Mouse (Mus musculus) stomach, postnatal 0 days (tissue): ENCODE data around the gene Ngp. TPM values are rescaled to one million over a fixed set of nuclear protein-coding genes. Genes with fewer than 3 reads are reported as not detected.
"Not testable (repeated sequence)": the region's sequence is repeated elsewhere in the genome, so short reads cannot be mapped to it uniquely, and the experiment has no call there.

Experiments used
- ATAC-seq: fragments of 200-750 bp; cut with Nextera tagmentation; 2 replicates; pipeline ENCODE4 v1.8.0; 2017; ENCODE audit not compliant: low FRiP score, low TSS enrichment
- DNase-seq: peaks from one replicate; pipeline ENCODE4 v3.0.0-alpha.2; 2016; ENCODE audit warnings: low spot score
- H3K27ac ChIP-seq: fragments of 300-500 bp; sonication (generic); replicated peaks from 2 replicates; pipeline ENCODE4 v1.5.1; 2014; ENCODE audit warnings: mild to moderate bottlenecking, control low read depth
- H3K27me3 ChIP-seq: fragments of 300-500 bp; sonication (generic); 2 replicates; pipeline ENCODE4 v1.6.1; 2014; ENCODE audit warnings: low read length; ENCODE audit not compliant: control insufficient read depth, insufficient read depth
- H3K36me3 ChIP-seq: fragments of 300-500 bp; sonication (generic); 2 replicates; pipeline ENCODE4 v1.6.1; 2014; ENCODE audit warnings: low read length, mixed read lengths; ENCODE audit not compliant: control insufficient read depth, insufficient read depth
- H3K4me1 ChIP-seq: fragments of 300-500 bp; sonication (generic); replicated peaks from 2 replicates; pipeline ENCODE4 v1.6.1; 2014; ENCODE audit warnings: antibody characterized with exemption; ENCODE audit not compliant: control insufficient read depth, insufficient read depth
- H3K4me2 ChIP-seq: fragments of 300-500 bp; sonication (generic); replicated peaks from 2 replicates; pipeline ENCODE4 v1.6.1; 2014; ENCODE audit warnings: low read depth, mild to moderate bottlenecking, control low read depth, moderate library complexity
- H3K4me3 ChIP-seq: fragments of 300-500 bp; sonication (generic); 2 replicates; pipeline ENCODE4 v1.5.1; 2014; ENCODE audit warnings: low read depth, low read length, control low read depth
- H3K9ac ChIP-seq: fragments of 300-500 bp; sonication (generic); 2 replicates; pipeline ENCODE4 v1.6.1; 2014; ENCODE audit warnings: mild to moderate bottlenecking, low read length, control low read depth, mixed read lengths
- H3K9me3 ChIP-seq: fragments of 300-500 bp; sonication (generic); 2 replicates; pipeline ENCODE4 v1.6.1; 2016; ENCODE audit warnings: low read length; ENCODE audit not compliant: control insufficient read depth
- CTCF ChIP-seq: IDR thresholded peaks from 2 replicates; pipeline ENCODE4 v1.5.1; 2016; ENCODE audit warnings: antibody characterized with exemption, low read depth, mild to moderate bottlenecking, moderate library complexity
- EP300 ChIP-seq: optimal IDR thresholded peaks from 2 replicates; pipeline ENCODE3; 2016; ENCODE audit warnings: antibody characterized with exemption
- WGBS: fragments of 180-500 bp; shearing (Covaris S2); extraction: QIAGEN DNeasy Blood & Tissue Kit; methylation state at CpG from one replicate; pipeline ENCODE4 v1.1.7; 2014; 5-methylcytosine and 5-hydroxymethylcytosine counted together
- polyA plus RNA-seq: library from polyadenylated mRNA; unstranded; fragments of >200 nt; fragmentation: Nextera tagmentation; extraction: Ambion mirVana; gene quantifications from 2 replicates; pipeline ENCODE4 v1.2.1, GENCODE M21; 2015

Ngp gene
- polyA plus RNA-seq: 2.4 and 2.5 TPM in 2 replicates

DNA sequence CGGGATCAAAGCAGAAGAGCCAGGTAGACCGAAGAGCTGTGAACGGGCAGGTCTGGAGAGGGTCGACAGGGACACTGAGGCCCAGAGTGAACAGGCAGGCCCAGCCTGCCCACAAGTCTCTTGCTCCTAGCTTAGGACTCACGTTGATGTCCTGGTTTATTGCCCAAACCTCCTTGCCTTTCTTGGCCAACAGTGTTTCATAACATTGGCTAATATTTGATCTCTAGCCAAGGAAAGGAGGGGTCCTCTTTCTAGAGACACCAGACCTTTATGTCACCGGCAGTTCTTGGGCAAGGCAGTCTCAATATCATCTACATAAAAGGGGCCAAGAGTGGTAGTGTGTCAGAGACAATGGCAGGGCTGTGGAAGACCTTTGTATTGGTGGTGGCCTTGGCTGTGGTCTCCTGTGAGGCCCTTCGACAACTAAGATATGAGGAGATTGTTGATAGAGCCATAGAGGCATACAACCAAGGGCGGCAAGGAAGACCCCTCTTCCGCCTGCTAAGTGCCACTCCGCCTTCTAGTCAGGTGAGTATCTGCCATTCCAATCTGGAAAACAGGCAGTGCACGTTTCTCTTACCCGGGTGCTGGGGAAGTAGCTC lies at the start of gene Ngp:
Gene Ngp (plus strand): TSS at position 237 of the 602 bp plus-strand sequence.
- no peak within 1 kb of the TSS for H3K9ac ChIP-seq
- H3K36me3 ChIP-seq: no peaks in the 10 kb centered on the region
- no peak within 1 kb of the TSS for H3K4me2 ChIP-seq
- 85% methylated on average over 12 of the region's 12 CpGs for whole genome bisulfite sequencing
- no peaks in the 10 kb centered on the region for H3K4me1 ChIP-seq
- TF ChIP-seq EP300: no peak
- no peak for TF ChIP-seq CTCF
- H3K4me3 ChIP-seq: no peak within 1 kb of the TSS
- no peak for DNase-seq
- no peaks in the 10 kb centered on the region for H3K27me3 ChIP-seq
- no peaks in the 10 kb centered on the region for H3K9me3 ChIP-seq
- no peak for ATAC-seq
- no peak within 1 kb of the TSS for H3K27ac ChIP-seq

DNA sequence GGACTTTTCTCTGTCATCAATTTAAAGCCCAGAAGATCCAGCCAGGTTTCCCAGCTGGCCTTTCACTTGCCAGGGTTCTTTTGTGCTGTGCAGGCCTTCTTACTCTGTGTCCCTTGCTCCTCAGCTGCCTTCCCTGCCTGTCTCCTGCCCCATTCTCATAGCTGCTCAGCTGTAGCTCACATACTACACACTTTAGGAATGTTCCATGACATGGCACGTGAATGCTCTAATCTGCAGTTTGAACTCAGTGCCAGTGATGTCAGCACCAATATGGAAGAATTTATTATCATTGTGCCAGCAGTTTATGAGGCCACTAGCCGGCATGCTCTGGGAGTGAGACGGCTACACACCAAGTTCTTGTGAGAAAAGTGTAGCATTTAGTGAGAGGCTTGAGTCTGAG lies 49.7 kb upstream of the Ngp start:
- no peak for TF ChIP-seq CTCF
- no peak for TF ChIP-seq EP300
- no peak overlapping the region for H3K9ac ChIP-seq
- no peak overlapping the region for H3K4me3 ChIP-seq
- H3K4me1 ChIP-seq: no peaks in the 10 kb centered on the region
- WGBS: 84% methylated on average over 3 of the region's 3 CpGs
- H3K27ac ChIP-seq: no peak overlapping the region
- no peaks in the 10 kb centered on the region for H3K9me3 ChIP-seq
- H3K4me2 ChIP-seq: no peak overlapping the region
- H3K36me3 ChIP-seq: peaks cover 7% of the 10 kb centered on the region
- no peaks in the 10 kb centered on the region for H3K27me3 ChIP-seq
- DNase-seq: no peak
- ATAC-seq: no peak

DNA sequence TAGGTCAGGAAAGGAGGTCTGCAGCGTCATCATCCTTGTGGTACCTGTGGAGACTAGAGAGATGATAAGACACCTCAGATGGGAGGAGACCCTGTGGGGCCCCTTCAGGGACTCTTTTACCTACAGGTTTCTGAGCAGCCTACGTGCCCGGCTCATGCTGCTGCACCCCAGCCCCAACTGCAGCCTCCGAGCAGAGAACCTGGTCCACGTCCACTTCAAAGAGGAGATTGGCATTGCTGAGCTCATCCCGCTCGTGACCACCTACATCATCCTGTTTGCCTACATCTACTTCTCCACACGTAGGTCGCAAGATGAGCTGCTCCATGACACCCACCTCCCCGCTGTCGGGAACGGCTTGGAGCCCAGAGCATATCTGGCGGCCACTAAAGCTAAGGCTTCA lies 45.7 kb upstream of the Ngp start:
- H3K36me3 ChIP-seq: peaks cover 19% of the 10 kb centered on the region
- DNase-seq (no peak), ATAC-seq (no peak)
- no peak overlapping the region for H3K4me3 ChIP-seq
- WGBS: 95% methylated on average over 13 of the region's 13 CpGs
- no peak for TF ChIP-seq CTCF
- no peak for TF ChIP-seq EP300
- H3K27ac ChIP-seq: no peak overlapping the region
- no peak overlapping the region for H3K4me2 ChIP-seq
- H3K9ac ChIP-seq: no peak overlapping the region
- H3K27me3 ChIP-seq: no peaks in the 10 kb centered on the region
- no peaks in the 10 kb centered on the region for H3K4me1 ChIP-seq
- H3K9me3 ChIP-seq: no peaks in the 10 kb centered on the region

DNA sequence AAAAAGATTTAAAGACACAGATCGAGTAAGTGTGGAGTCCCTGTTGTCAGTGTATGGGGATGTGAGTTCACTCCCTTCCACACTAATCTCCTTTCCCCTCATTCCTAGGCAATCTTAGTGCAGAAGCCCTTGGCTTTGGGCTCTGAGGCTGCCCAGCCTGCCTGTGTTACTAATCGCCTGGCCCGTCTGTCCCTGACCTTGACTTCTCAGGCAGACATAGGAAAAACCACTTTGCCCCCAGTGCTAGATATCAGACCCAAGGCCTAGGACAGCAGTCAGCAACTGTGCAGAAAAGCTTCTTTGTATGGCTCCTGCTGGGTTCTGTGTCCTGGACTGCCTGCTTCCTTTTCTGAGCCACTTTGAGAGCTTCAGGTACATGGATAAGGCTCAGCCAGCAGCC lies 43.9 kb upstream of the Ngp start:
- no peak for ATAC-seq
- H3K9me3 ChIP-seq: no peaks in the 10 kb centered on the region
- TF ChIP-seq CTCF (no peak), EP300 (no peak)

DNA sequence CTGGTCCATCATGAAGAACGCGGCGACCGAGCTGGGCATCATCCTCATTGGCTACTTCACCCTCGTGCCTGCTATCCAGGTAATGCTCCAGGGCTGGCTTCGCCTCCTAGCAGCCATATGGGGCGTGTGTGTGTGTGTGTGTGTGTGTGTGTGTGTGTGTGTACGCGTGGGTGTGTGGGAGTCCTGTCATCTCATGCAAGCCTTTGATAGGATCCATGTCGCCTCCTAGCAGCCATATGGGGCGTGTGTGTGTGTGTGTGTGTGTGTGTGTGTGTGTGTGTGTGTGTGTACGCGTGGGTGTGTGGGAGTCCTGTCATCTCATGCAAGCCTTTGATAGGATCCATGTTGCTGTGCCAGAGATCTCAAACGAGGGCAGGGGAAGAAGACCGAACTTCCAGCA lies 41.9 kb upstream of the Ngp start:
- not testable (repeated sequence) for H3K9ac ChIP-seq, H3K27ac ChIP-seq, H3K9me3 ChIP-seq, H3K4me3 ChIP-seq, H3K27me3 ChIP-seq, H3K4me1 ChIP-seq, DNase-seq, H3K4me2 ChIP-seq, ATAC-seq
- WGBS: 77% methylated on average over 15 of the region's 15 CpGs
- peaks cover 24% of the 10 kb centered on the region for H3K36me3 ChIP-seq

More for the DNA sequence above, 43.9 kb upstream of the Ngp start:
- 93% methylated on average over 3 of the region's 3 CpGs for WGBS
- Histone ChIP-seq H3K27ac (no peak overlapping the region), H3K27me3 (no peaks in the 10 kb centered on the region), H3K36me3 (peaks cover 24% of the 10 kb centered on the region), H3K9ac (no peak overlapping the region), H3K4me2 (no peak overlapping the region), H3K4me1 (no peaks in the 10 kb centered on the region), H3K4me3 (no peak overlapping the region)
- no peak for DNase-seq

DNA sequence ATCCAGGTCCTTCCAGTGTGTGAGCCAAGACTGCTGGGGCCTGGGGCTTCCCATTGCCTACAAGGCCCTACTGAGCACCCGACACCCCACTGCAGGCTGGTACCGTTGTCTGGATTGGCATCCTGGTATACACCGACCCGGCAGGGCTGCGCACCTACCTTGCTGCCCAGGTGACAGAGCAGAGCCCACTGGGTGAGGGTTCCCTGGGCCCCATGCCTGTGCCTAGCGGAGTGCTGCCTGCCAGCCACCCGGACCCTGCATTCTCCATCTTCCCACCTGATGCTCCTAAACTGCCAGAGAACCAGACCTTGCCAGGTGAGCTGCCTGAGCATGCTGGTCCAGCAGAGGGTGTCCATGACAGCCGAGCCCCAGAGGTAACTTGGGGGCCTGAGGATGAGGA lies 40.2 kb upstream of the Ngp start:
- H3K4me3 ChIP-seq: no peak overlapping the region
- TF ChIP-seq EP300: no peak
- no peak for TF ChIP-seq CTCF
- H3K4me1 ChIP-seq: no peaks in the 10 kb centered on the region
- H3K36me3 ChIP-seq: peaks cover 22% of the 10 kb centered on the region
- DNase-seq (no peak), ATAC-seq (no peak)
- H3K9me3 ChIP-seq: no peaks in the 10 kb centered on the region
- no peak overlapping the region for H3K4me2 ChIP-seq
- H3K27ac ChIP-seq: no peak overlapping the region
- no peak overlapping the region for H3K9ac ChIP-seq
- WGBS: 92% methylated on average over 8 of the region's 8 CpGs
- no peaks in the 10 kb centered on the region for H3K27me3 ChIP-seq
